Mouse (Mus musculus): ENCODE results near the gene Antxr2. TPM values are rescaled to one million over a fixed set of nuclear protein-coding genes. Genes with fewer than 3 reads are reported as not detected.

The Antxr2 gene
- polyA plus RNA-seq, 1 experiment from 2014 or later: 11.5 TPM

GRCm38 (mm10) chr5:97947261-97947660 lies 83.6 kb downstream of the Antxr2 start:
- no peak overlapping the region for H3K27ac ChIP-seq
- ATAC-seq (ENCODE audit: low FRiP score): no peak
- no peak overlapping the region for H3K4me3 ChIP-seq
- H3K9me3 ChIP-seq (replicated peaks): no peaks in the 10 kb centered on the region
- 69% methylated on average over 3 of the region's 3 CpGs for WGBS
- no peaks in the 10 kb centered on the region for H3K4me1 ChIP-seq
- H3K27me3 ChIP-seq: no peaks in the 10 kb centered on the region
- no peak overlapping the region for H3K4me2 ChIP-seq (replicated peaks)
- H3K36me3 ChIP-seq: no peaks in the 10 kb centered on the region
- no peak overlapping the region for H3K9ac ChIP-seq

DNA sequence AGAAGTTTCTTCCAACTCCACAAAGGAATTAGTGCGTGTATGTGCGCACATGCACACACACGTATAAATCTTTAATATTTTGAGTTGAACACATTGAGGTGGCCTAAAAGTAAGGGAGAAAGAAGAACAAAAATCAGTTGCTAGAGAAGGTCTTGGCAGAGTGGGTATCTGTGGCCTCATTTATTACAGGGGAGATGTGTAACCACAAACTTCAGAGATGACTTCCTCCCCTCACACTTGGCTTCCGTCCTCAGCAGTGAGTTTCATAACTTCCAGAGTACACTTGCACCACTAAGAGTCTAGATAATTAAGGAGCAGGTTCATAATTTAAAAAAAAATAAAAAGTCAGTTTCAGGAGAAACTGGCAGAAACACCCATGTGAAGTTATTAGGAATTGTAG lies 84.6 kb downstream of the Antxr2 start:
- H3K4me3 ChIP-seq: no peak overlapping the region
- ATAC-seq (ENCODE audit: low FRiP score): no peak
- no peak overlapping the region for H3K9ac ChIP-seq
- H3K9me3 ChIP-seq (replicated peaks): no peaks in the 10 kb centered on the region
- WGBS: 96% methylated on average over 4 of the region's 4 CpGs
- no peaks in the 10 kb centered on the region for H3K36me3 ChIP-seq
- H3K4me1 ChIP-seq: no peaks in the 10 kb centered on the region
- no peak overlapping the region for H3K4me2 ChIP-seq (replicated peaks)
- H3K27me3 ChIP-seq: no peaks in the 10 kb centered on the region
- H3K27ac ChIP-seq: no peak overlapping the region

GRCm38 (mm10) chr5:97935140-97936129 lies 95.4 kb downstream of the Antxr2 start:
- H3K4me2 ChIP-seq (replicated peaks): peak overlapping the region; percentile 96
- no peak overlapping the region for H3K27ac ChIP-seq
- no peaks in the 10 kb centered on the region for H3K36me3 ChIP-seq
- H3K27me3 ChIP-seq: peaks cover 5% of the 10 kb centered on the region; the same call in 1 of the 2 replicates
- peak overlapping the region; percentile 53 for H3K4me3 ChIP-seq
- ATAC-seq (ENCODE audit: low FRiP score): peak; percentile 89
- peak overlapping the region; percentile 56 for H3K9ac ChIP-seq
- WGBS: 3% methylated on average over 56 of the region's 56 CpGs
- H3K4me1 ChIP-seq: peaks cover 7% of the 10 kb centered on the region; the same call in 1 of the 2 replicates
- H3K9me3 ChIP-seq (replicated peaks): no peaks in the 10 kb centered on the region

DNA sequence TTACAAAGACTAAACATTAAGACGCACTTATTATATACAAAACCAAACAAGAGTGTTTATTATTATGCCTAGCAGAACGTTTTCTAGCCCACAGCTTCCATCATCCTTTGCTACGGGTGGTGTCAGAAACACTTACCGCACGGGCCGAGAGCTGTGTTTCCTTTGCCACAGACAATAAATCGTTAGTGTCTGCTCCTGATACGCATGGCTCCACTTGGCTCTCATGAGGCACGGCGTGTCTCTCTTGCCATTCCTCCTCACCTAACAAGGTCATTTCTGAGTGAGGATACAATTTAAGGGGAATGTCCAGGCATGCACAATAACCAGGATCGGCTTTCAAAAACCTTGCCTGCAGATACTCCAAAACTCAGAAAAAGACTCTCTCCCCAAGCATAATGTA lies 113.2 kb downstream of the Antxr2 start:
- Histone ChIP-seq H3K4me3 (no peak overlapping the region), H3K27ac (no peak overlapping the region), H3K4me1 (no peaks in the 10 kb centered on the region), H3K4me2 (replicated peaks) (no peak overlapping the region), H3K36me3 (no peaks in the 10 kb centered on the region), H3K9me3 (replicated peaks) (no peaks in the 10 kb centered on the region), H3K9ac (no peak overlapping the region), H3K27me3 (no peaks in the 10 kb centered on the region)
- ATAC-seq (ENCODE audit: low FRiP score): no peak
- 72% methylated on average over 11 of the region's 11 CpGs for WGBS

GRCm38 (mm10) chr5:97914890-97915289 lies 116.0 kb downstream of the Antxr2 start:
- Histone ChIP-seq H3K27ac (no peak overlapping the region), H3K27me3 (no peaks in the 10 kb centered on the region), H3K9ac (no peak overlapping the region), H3K36me3 (no peaks in the 10 kb centered on the region), H3K4me2 (replicated peaks) (no peak overlapping the region), H3K9me3 (replicated peaks) (no peaks in the 10 kb centered on the region), H3K4me1 (no peaks in the 10 kb centered on the region), H3K4me3 (no peak overlapping the region)
- no peak for ATAC-seq (ENCODE audit: low FRiP score)
- 77% methylated on average over 2 of the region's 2 CpGs for WGBS

DNA sequence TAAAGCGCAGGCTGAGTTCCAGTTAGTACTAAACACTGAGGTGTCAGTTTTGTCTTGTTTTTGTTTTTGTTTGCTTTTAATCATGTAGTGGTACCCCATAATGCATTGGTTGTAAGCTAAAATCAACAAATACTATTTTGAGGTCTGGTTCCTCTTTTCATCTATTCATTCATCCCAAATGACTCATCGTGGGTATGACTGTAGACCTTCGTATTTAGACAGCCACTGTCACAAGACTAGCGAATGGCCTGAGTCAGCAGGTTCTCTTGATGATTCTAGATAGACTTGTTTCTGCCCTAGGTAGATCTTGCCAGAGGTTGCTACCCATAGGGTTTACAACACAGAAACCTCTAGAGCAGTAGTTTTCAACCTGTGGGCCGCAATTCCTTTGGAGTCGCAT lies 116.9 kb downstream of the Antxr2 start:
- Histone ChIP-seq H3K27me3 (no peaks in the 10 kb centered on the region), H3K4me3 (no peak overlapping the region), H3K4me2 (replicated peaks) (no peak overlapping the region), H3K9ac (no peak overlapping the region), H3K4me1 (no peaks in the 10 kb centered on the region), H3K36me3 (no peaks in the 10 kb centered on the region), H3K9me3 (replicated peaks) (no peaks in the 10 kb centered on the region), H3K27ac (no peak overlapping the region)
- ATAC-seq (ENCODE audit: low FRiP score): no peak
- 90% methylated on average over 6 of the region's 6 CpGs for WGBS

DNA sequence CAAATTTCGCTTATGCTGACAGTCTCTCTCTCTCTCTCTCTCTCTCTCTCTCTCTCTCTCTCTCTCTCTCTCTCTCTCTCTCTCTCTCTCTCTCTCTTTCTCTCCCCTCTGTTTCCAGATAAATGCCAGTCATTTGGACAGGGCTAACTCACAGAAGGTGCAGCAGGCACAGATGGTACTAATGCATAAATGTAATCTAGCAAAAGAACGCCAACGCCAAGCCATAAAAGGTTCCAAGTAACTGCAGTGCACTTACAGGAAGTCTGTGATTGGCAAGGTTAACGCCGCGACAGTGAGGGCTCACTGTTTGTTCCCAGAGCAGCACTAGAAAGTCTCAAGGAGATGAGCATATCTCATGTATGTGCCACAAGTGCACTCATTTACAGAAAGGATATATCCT lies 123.4 kb downstream of the Antxr2 start:
- H3K9ac ChIP-seq: no peak overlapping the region
- 78% methylated on average over 6 of the region's 6 CpGs for WGBS
- H3K27ac ChIP-seq: no peak overlapping the region
- ATAC-seq (ENCODE audit: low FRiP score): no peak
- no peaks in the 10 kb centered on the region for H3K27me3 ChIP-seq
- H3K36me3 ChIP-seq: no peaks in the 10 kb centered on the region
- no peaks in the 10 kb centered on the region for H3K9me3 ChIP-seq (replicated peaks)
- H3K4me3 ChIP-seq: no peak overlapping the region
- no peak overlapping the region for H3K4me2 ChIP-seq (replicated peaks)
- H3K4me1 ChIP-seq: no peaks in the 10 kb centered on the region

DNA sequence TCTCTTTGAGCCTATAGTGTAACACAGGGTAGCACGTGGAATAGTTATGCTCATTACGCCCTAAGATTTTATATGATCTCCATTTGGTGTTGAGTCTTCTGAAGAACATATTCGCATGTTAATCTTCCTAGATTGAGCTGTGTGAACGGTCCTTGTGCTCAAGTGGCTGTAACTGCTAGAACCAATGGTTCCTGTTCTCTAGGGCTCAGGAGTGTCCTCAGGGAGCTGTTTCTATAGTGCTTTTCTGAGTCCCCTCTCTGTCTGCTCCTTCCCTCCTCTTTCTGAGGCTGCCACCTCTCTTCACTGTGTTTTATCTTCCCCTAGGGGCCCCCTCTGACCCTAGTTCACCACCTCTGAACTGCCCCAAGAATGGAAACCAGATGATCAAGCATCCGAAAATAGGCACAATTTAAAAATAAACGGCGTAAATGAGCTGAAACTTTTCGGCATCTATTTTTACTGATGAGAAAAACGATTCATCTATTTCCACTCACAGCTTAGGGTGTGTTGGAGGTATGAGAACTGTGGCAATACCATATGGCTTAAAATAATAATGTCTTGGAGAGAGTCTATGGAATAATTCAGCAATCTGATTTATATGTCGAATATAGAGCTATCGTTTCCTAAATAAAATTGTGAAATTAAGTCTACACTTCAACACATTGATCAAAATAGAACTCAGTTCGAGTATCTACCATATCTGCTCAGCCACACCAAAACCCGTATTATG lies 124.1 kb downstream of the Antxr2 start:
- no peak for ATAC-seq (ENCODE audit: low FRiP score)
- H3K4me1 ChIP-seq: no peaks in the 10 kb centered on the region
- no peak overlapping the region for H3K4me2 ChIP-seq (replicated peaks)
- H3K36me3 ChIP-seq: no peaks in the 10 kb centered on the region
- H3K4me3 ChIP-seq: no peak overlapping the region
- H3K9me3 ChIP-seq (replicated peaks): no peaks in the 10 kb centered on the region
- H3K9ac ChIP-seq: no peak overlapping the region
- WGBS: 85% methylated on average over 13 of the region's 13 CpGs
- H3K27me3 ChIP-seq: no peaks in the 10 kb centered on the region
- H3K27ac ChIP-seq: no peak overlapping the region

- Histone ChIP-seq H3K4me3 (no peak overlapping the region), H3K27ac (no peak overlapping the region), H3K36me3 (no peaks in the 10 kb centered on the region), H3K27me3 (no peaks in the 10 kb centered on the region), H3K9me3 (replicated peaks) (no peaks in the 10 kb centered on the region), H3K4me1 (no peaks in the 10 kb centered on the region), H3K9ac (no peak overlapping the region), H3K4me2 (replicated peaks) (no peak overlapping the region)
- WGBS: 81% methylated on average over 3 of the region's 3 CpGs
- ATAC-seq (ENCODE audit: low FRiP score): no peak
Measured at GRCm38 (mm10) chr5:97905856-97906255, 125.0 kb downstream of the Antxr2 start.

DNA sequence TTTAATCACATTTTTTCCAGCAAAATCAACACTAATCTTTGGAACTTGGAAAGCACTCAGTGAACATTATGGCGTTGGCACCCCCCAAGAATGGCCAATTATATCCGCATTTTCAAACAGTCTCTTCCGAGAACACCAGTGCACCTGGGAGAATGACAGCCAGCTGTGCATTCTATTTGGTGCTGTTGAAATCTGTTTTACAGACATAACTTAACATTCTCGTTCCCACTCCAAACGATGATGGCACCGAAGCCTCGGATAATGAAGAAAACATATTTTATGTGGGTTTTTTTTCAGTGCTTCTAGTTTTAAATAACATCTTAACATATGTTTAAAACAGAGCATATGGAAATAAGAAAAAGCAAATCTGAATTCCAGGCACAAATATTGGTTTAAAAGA lies 129.7 kb downstream of the Antxr2 start:
- 88% methylated on average over 7 of the region's 7 CpGs for WGBS
- Histone ChIP-seq H3K27me3 (no peaks in the 10 kb centered on the region), H3K9me3 (replicated peaks) (no peaks in the 10 kb centered on the region), H3K4me3 (no peak overlapping the region), H3K36me3 (no peaks in the 10 kb centered on the region), H3K9ac (no peak overlapping the region), H3K4me1 (no peaks in the 10 kb centered on the region), H3K4me2 (replicated peaks) (no peak overlapping the region), H3K27ac (no peak overlapping the region)
- no peak for ATAC-seq (ENCODE audit: low FRiP score)

DNA sequence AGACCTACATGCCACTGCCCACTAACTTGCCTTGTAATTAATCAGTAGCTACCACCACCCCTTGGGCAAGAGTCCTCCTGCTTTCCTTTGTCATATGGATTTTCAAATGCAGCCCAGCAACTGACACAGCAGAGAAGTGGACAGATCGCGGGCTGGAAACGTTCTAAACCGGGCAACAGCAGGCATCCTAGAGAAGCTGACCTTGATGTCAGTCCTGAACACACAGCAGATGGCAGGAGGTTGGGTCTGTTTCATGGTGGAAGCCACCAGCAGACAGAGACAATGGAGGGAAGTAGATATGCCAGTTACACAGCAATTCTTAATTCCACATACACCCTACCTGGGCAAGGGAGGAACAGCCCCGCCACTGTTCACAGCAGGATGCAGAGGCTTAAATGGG lies 131.5 kb downstream of the Antxr2 start:
- H3K27me3 ChIP-seq: no peaks in the 10 kb centered on the region
- H3K4me3 ChIP-seq: no peak overlapping the region
- H3K27ac ChIP-seq: no peak overlapping the region
- no peaks in the 10 kb centered on the region for H3K4me1 ChIP-seq
- WGBS: 77% methylated on average over 5 of the region's 5 CpGs
- ATAC-seq (ENCODE audit: low FRiP score): no peak
- no peaks in the 10 kb centered on the region for H3K36me3 ChIP-seq
- H3K9me3 ChIP-seq (replicated peaks): peaks cover 4% of the 10 kb centered on the region; the same call in 1 of the 2 replicates
- H3K4me2 ChIP-seq (replicated peaks): no peak overlapping the region
- H3K9ac ChIP-seq: no peak overlapping the region

DNA sequence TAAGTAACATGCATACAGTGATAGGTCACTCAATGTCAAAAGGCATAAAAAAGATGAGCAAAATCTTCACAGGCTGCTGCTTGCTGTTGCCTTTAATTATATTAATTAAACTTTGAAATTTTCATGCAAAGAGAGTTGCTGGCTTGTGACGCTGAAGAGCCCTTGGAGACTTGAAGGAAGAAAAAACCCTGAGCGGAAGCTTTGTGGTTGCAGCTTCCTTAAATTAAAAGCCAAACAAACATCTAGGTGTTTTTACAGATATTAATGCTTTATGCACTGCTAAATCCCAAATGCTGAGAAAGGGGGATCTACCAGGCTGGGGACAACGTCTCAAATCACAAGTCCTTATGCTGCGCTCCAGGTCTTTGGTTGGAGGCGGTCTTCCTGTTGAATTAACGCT lies 145.4 kb downstream of the Antxr2 start:
- no peak overlapping the region for H3K27ac ChIP-seq
- no peak overlapping the region for H3K4me2 ChIP-seq (replicated peaks)
- no peaks in the 10 kb centered on the region for H3K4me1 ChIP-seq
- H3K27me3 ChIP-seq: no peaks in the 10 kb centered on the region
- no peak overlapping the region for H3K4me3 ChIP-seq
- 93% methylated on average over 6 of the region's 6 CpGs for WGBS
- no peak overlapping the region for H3K9ac ChIP-seq
- ATAC-seq (ENCODE audit: low FRiP score): no peak
- H3K9me3 ChIP-seq (replicated peaks): no peaks in the 10 kb centered on the region
- H3K36me3 ChIP-seq: no peaks in the 10 kb centered on the region
